Mouse (Mus musculus) cerebellum, postnatal 36 days (tissue): ENCODE measurements at regions not wholly inside any gene's neighbourhood (a gene's known extent, or its start where the extent isn't known, plus 50 kb on each side); places are given as distances from the start of the nearest gene placed in this dataset.

Source experiments
- DNase-seq, 2 experiments: peaks; one replicate each; pipeline ENCODE4 v3.0.0; 2021 to 2022; ENCODE audit warnings: mixed read lengths in 2 of 2

DNA sequence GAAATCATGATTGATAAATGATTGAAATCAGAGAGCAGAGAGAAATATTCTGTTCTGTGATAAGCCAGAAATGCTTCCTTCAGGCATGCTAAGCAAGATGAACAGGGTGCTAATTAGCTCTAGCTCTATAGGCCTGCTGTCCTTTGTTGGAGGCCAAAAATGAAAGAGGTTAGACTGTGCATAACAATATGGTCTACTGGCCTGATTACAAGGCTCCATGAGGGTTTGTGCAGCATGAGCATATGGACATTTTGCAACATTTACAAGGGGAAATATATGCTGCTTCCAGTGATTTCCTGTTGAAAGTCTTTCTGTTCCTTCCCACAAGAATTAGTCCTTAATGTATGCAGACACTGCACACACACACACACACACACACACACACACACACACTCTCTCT lies 114.3 kb downstream of the Ldoc1 start:
- peak; percentile 23 to 56 for DNase-seq

DNA sequence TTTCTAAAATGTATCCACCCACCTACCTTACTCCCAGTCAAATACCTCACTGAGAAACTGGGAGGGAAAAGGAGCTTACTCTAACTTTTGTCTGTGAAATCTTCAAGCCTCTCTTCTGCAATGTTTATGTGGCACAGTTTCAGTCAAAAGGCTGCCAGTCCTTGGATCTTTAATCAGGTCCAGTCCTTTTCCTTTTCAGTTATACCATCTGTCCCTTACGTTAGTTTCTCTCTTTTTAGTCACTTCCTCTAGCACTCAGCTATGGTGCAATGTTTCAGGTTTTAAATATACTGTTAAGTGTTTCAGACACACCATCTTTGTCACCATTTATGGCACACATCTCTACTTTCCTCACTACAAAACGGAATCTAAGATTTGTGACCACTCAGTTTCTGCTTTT lies 115.0 kb downstream of the Ldoc1 start:
- no peak for DNase-seq
